Mouse (Mus musculus) MEL (cell line): ENCODE results near the gene Six2. TPM values are rescaled to one million over a fixed set of nuclear protein-coding genes. Genes with fewer than 3 reads are reported as not detected.

Experiments used
- DNase-seq: peaks from one replicate; pipeline ENCODE4 v3.0.0; 2011; ENCODE audit warnings: low read depth, low spot score
- H3K27ac ChIP-seq: 2 replicates; pipeline ENCODE4 v1.5.1; 2012; ENCODE audit warnings: low read depth, mild to moderate bottlenecking, control low read depth, low read length, moderate library complexity; ENCODE audit not compliant: control insufficient read depth
- H3K27me3 ChIP-seq, 2 experiments: fragments of 150-350 bp in 1 of 2; sonication (generic) in 1 of 2; 2 replicates each; pipeline ENCODE4 v1.6.1; 2012; ENCODE audit warnings: low read length in 2 of 2, mild to moderate bottlenecking in 2 of 2, improper control_type of control experiment in 1 of 2, moderate library complexity in 1 of 2; ENCODE audit not compliant: insufficient read depth in 2 of 2, control insufficient read depth in 1 of 2
- H3K36me3 ChIP-seq, 2 experiments: 2 replicates each; pipeline ENCODE4 v1.6.1; 2012 to 2014; ENCODE audit warnings: low read length in 2 of 2, improper control_type of control experiment in 1 of 2, inconsistent platforms in 1 of 2, mild to moderate bottlenecking in 1 of 2; ENCODE audit not compliant: insufficient read depth in 2 of 2, control insufficient read depth in 1 of 2
- H3K4me1 ChIP-seq, 2 experiments: fragments of 150-350 bp in 1 of 2; sonication (generic) in 1 of 2; 2 replicates each; pipeline ENCODE4 v1.6.1; 2012; ENCODE audit warnings: low read length in 2 of 2, improper control_type of control experiment in 1 of 2, mild to moderate bottlenecking in 1 of 2; ENCODE audit not compliant: insufficient read depth in 2 of 2, control insufficient read depth in 1 of 2
- H3K4me3 ChIP-seq, 2 experiments: fragments of 150-350 bp in 1 of 2; sonication (generic) in 1 of 2; 2 replicates each; pipeline ENCODE4 v1.5.1; 2012; ENCODE audit warnings: low read depth in 2 of 2, low read length in 2 of 2, mild to moderate bottlenecking in 2 of 2, moderate library complexity in 2 of 2, control low read depth in 1 of 2, improper control_type of control experiment in 1 of 2; ENCODE audit not compliant: control insufficient read depth in 1 of 2, insufficient read depth in 1 of 2
- H3K79me2 ChIP-seq: 2 replicates; pipeline ENCODE4 v1.6.1; 2012; ENCODE audit warnings: mild to moderate bottlenecking, low read length, moderate library complexity; ENCODE audit not compliant: control insufficient read depth, poor library complexity, insufficient read depth
- H3K9ac ChIP-seq: 2 replicates; pipeline ENCODE4 v1.6.1; 2012; ENCODE audit warnings: low read depth, mild to moderate bottlenecking, control low read depth, low read length, moderate library complexity; ENCODE audit not compliant: control insufficient read depth, poor library complexity, severe bottlenecking
- H3K9me3 ChIP-seq: fragments of 150-350 bp; sonication (generic); replicated peaks from 2 replicates; pipeline ENCODE4 v1.6.1; 2012; ENCODE audit warnings: mild to moderate bottlenecking, low read length, improper control_type of control experiment, moderate library complexity; ENCODE audit not compliant: insufficient read depth
- BHLHE40 ChIP-seq: IDR thresholded peaks from 2 replicates; pipeline ENCODE4 v1.6.1; 2012; ENCODE audit warnings: low read depth, mild to moderate bottlenecking, inconsistent platforms, low read length, improper control_type of control experiment, borderline replicate concordance
- CHD1 ChIP-seq: IDR thresholded peaks from 2 replicates; pipeline ENCODE4 v1.6.1; 2012; ENCODE audit warnings: low read depth, mild to moderate bottlenecking, inconsistent platforms, low read length, improper control_type of control experiment
- CTCF ChIP-seq, 3 experiments: IDR thresholded peaks in 2 of 3; conservative IDR thresholded peaks in 1 of 3; 2 replicates each; pipeline ENCODE4 v1.5.1; 2011 to 2012; ENCODE audit warnings: low read length in 3 of 3, low read depth in 2 of 3, mild to moderate bottlenecking in 2 of 3, improper control_type of control experiment in 1 of 3, inconsistent platforms in 1 of 3, mixed read lengths in 1 of 3, moderate library complexity in 1 of 3; ENCODE audit not compliant: control insufficient read depth in 1 of 3, insufficient read depth in 1 of 3, poor library complexity in 1 of 3, severe bottlenecking in 1 of 3
- E2F4 ChIP-seq: IDR thresholded peaks from 2 replicates; pipeline ENCODE4 v1.6.1; 2011; ENCODE audit warnings: low read depth, low read length, improper control_type of control experiment, borderline replicate concordance
- ELF1 ChIP-seq: IDR thresholded peaks from 2 replicates; pipeline ENCODE4 v1.6.1; 2014; ENCODE audit warnings: low read depth, mild to moderate bottlenecking, inconsistent platforms, low read length, improper control_type of control experiment, moderate library complexity
- EP300 ChIP-seq, 2 experiments: IDR thresholded peaks; 2 replicates each; pipeline ENCODE4 v1.6.1; 2011; ENCODE audit warnings: improper control_type of control experiment in 2 of 2, low read length in 2 of 2, low read depth in 1 of 2, mild to moderate bottlenecking in 1 of 2
- GABPA ChIP-seq: IDR thresholded peaks from 2 replicates; pipeline ENCODE4 v1.6.1; 2012; ENCODE audit warnings: low read depth, mild to moderate bottlenecking, inconsistent platforms, low read length, improper control_type of control experiment, moderate library complexity
- HCFC1 ChIP-seq: IDR thresholded peaks from 2 replicates; pipeline ENCODE4 v1.6.1; 2012; ENCODE audit warnings: low read depth, mild to moderate bottlenecking, inconsistent platforms, low read length, improper control_type of control experiment, moderate library complexity
- JUND ChIP-seq: IDR thresholded peaks from 2 replicates; pipeline ENCODE4 v1.6.1; 2011; ENCODE audit warnings: low read depth, mild to moderate bottlenecking, improper control_type of control experiment, low read length
- KAT2A ChIP-seq: conservative IDR thresholded peaks from 2 replicates; pipeline ENCODE4 v1.6.1; 2012; ENCODE audit warnings: low read depth, low read length, improper control_type of control experiment, inconsistent platforms
- MAFK ChIP-seq: IDR thresholded peaks from 2 replicates; pipeline ENCODE4 v1.6.1; 2011; ENCODE audit warnings: low read depth, mild to moderate bottlenecking, low read length, improper control_type of control experiment, borderline replicate concordance
- MAX ChIP-seq: IDR thresholded peaks from 2 replicates; pipeline ENCODE4 v1.6.1; 2011; ENCODE audit warnings: low read length, improper control_type of control experiment
- MAZ ChIP-seq: IDR thresholded peaks from 2 replicates; pipeline ENCODE4 v1.6.1; 2012; ENCODE audit warnings: low read depth, mild to moderate bottlenecking, inconsistent platforms, low read length, improper control_type of control experiment
- MXI1 ChIP-seq: IDR thresholded peaks from 2 replicates; pipeline ENCODE4 v1.6.1; 2011; ENCODE audit warnings: mild to moderate bottlenecking, low read depth, low read length, improper control_type of control experiment
- MYC ChIP-seq: IDR thresholded peaks from 2 replicates; pipeline ENCODE4 v1.6.1; 2011; ENCODE audit warnings: low read depth, mild to moderate bottlenecking, low read length, improper control_type of control experiment, moderate library complexity
- NELFE ChIP-seq: IDR thresholded peaks from 2 replicates; pipeline ENCODE4 v1.6.1; 2011; ENCODE audit warnings: low read depth, low read length, improper control_type of control experiment
- NRF1 ChIP-seq: IDR thresholded peaks from 2 replicates; pipeline ENCODE4 v1.6.1; 2014; ENCODE audit warnings: low read depth, mild to moderate bottlenecking, inconsistent platforms, low read length, improper control_type of control experiment, moderate library complexity; ENCODE audit not compliant: poor library complexity, insufficient read depth, severe bottlenecking
- RCOR1 ChIP-seq: IDR thresholded peaks from 2 replicates; pipeline ENCODE4 v1.6.1; 2012; ENCODE audit warnings: low read depth, mild to moderate bottlenecking, inconsistent platforms, low read length, improper control_type of control experiment
- TCF12 ChIP-seq: IDR thresholded peaks from 2 replicates; pipeline ENCODE4 v1.6.1; 2014; ENCODE audit warnings: low read depth, mild to moderate bottlenecking, inconsistent platforms, low read length, improper control_type of control experiment, moderate library complexity
- USF1 ChIP-seq: IDR thresholded peaks from 2 replicates; pipeline ENCODE4 v1.6.1; 2014; ENCODE audit warnings: low read depth, mild to moderate bottlenecking, inconsistent platforms, low read length, improper control_type of control experiment, moderate library complexity
- USF2 ChIP-seq, 2 experiments: IDR thresholded peaks; 2 replicates each; pipeline ENCODE4 v1.6.1; 2011 to 2012; ENCODE audit warnings: improper control_type of control experiment in 2 of 2, low read length in 2 of 2, borderline replicate concordance in 1 of 2, inconsistent platforms in 1 of 2, low read depth in 1 of 2, mild to moderate bottlenecking in 1 of 2; ENCODE audit not compliant: insufficient read depth in 1 of 2
- ZKSCAN1 ChIP-seq: IDR thresholded peaks from 2 replicates; pipeline ENCODE4 v1.6.1; 2012; ENCODE audit warnings: low read depth, mild to moderate bottlenecking, inconsistent platforms, low read length, improper control_type of control experiment, moderate library complexity
- ZNF384 ChIP-seq: IDR thresholded peaks from 2 replicates; pipeline ENCODE4 v1.6.1; 2012; ENCODE audit warnings: low read depth, mild to moderate bottlenecking, inconsistent platforms, low read length, improper control_type of control experiment
- polyA plus RNA-seq, 2 experiments: library from polyadenylated mRNA; stranded (reverse) in 1 of 2; unstranded in 1 of 2; fragments of >175 nt in 1 of 2; fragments of >200 nt in 1 of 2; gene quantifications; 2 replicates each; pipeline versions ENCODE4 v1.2.1 to v1.2.4; 2012; ENCODE audit warnings: low replicate concordance in 2 of 2, low read depth in 1 of 2; ENCODE audit not compliant: insufficient read length in 2 of 2, insufficient read depth in 1 of 2, missing spikeins in 1 of 2
- total RNA-seq: library from RNA; depleted of rRNA; stranded (reverse); fragments of 300-350 nt; gene quantifications from 2 replicates; pipeline ENCODE4 v1.2.3, GENCODE M21; 2012

Gene Six2
- total and polyA plus RNA-seq, 3 experiments, result 6.4 to 81.4 TPM; not detected in 1

DNA sequence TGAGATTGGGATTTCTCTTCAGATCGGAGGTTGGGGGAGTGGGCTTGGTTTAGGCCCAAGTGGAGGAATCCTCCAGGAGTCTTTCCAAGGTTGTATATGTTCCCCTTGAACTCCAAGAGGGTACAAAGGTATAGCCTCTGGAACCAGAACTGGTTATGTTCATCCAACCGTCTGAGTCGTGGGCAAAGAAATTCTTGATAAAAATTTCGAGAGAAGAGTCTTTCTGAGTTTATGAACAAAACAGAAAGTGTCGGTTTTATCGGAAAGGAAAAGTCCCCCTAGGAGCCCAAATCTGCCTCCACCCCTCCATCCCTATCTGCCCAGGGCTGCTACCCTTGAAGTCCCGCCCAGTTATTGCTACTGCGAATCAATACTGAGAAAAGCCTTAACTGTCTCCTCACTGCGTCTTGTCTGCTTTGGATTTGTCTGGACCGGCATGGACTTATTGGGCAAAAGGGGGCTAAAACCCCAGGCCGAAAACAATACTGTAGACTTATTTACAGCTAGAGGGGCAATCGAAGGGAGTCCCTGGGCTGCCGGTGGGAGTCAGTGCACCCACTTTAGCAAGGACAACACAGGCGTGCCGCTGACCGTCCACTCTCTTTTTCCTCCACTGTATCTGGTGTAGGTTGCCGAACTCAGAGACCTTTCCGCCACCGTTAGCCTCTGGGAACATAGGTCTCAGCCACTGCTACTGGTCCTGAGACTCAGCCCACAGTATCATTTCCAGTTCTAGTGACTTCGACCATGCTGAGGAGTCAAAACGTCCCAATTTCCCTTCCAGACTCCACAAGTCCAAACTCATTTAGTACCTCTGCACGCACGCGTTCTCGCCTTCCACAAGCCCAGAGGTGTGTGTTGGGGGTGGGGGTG is 4.7 kb downstream of the Six2 start:
- Histone ChIP-seq H3K79me2 (peaks cover 29% of the 10 kb centered on the region), H3K4me1 (peaks cover 0 to 10% of the 10 kb centered on the region in 2 experiments; a peak in 2 of 4 replicates), H3K27me3 (no peaks in the 10 kb centered on the region), H3K9me3 (no peaks in the 10 kb centered on the region), H3K27ac (no peak overlapping the region), H3K9ac (no peak overlapping the region), H3K4me3 (no peak overlapping the region), H3K36me3 (no peaks in the 10 kb centered on the region)
- TF ChIP-seq KAT2A (no peak), GABPA (no peak), EP300 (IDR thresholded peaks at IDR 0.05; ENCODE audit: low read depth in 1 of 2, low read length in 2 of 2) (no peak), HCFC1 (no peak), MAZ (no peak), MAX (no peak)
- no peak for DNase-seq

DNA sequence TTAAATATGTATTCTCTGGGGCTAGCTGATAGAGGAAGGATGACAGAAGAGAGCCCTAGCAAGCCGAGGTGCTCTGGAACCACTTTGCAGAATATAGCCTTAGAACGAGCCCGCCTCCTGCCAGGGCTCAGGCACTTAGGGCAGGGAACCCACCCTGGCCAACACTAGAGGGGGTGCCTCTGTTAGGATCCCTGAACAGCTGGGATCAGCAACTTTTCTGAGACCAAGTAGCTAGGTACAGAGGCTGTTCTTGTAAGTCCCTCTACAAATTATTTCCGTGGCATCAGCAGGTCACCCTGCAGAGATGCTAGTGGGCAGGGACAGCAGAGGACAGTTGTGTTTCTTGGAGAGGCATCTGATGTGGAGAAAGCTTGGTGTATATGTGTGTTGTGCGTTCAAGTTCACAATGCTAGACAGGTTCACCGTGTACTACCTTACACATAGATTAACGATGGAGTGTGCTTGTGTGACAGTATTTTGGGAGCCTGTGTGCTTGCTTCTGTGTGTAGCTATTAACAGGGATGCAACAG is 5.8 kb downstream of the Six2 start:
- no peaks in the 10 kb centered on the region for H3K9me3 ChIP-seq
- no peak overlapping the region for H3K27ac ChIP-seq
- peaks cover 23% of the 10 kb centered on the region for H3K79me2 ChIP-seq
- TF ChIP-seq MYC, result no peak
- no peak for TF ChIP-seq USF2 (IDR thresholded peaks at IDR 0.05; ENCODE audit: borderline replicate concordance in 1 of 2, insufficient read depth in 1 of 2, low read depth in 1 of 2, low read length in 2 of 2)
- no peak for TF ChIP-seq NRF1
- TF ChIP-seq TCF12, result no peak
- no peak for TF ChIP-seq BHLHE40
- no peak for TF ChIP-seq ZKSCAN1
- no peak for TF ChIP-seq USF1
- TF ChIP-seq MAFK, result no peak
- no peak for TF ChIP-seq CTCF (IDR thresholded peaks at IDR 0.05 in 2 of 3, conservative IDR thresholded peaks at IDR 0.05 in 1 of 3; ENCODE audit: control insufficient read depth in 1 of 3, insufficient read depth in 1 of 3, low read depth in 2 of 3, low read length in 3 of 3, poor library complexity in 1 of 3, severe bottlenecking in 1 of 3)
- no peak for TF ChIP-seq MAX
- no peak for TF ChIP-seq E2F4
- TF ChIP-seq MXI1, result no peak
- TF ChIP-seq ZNF384, result no peak
- TF ChIP-seq RCOR1, result no peak
- no peak for TF ChIP-seq CHD1
- TF ChIP-seq JUND, result no peak
- no peak for TF ChIP-seq ELF1
- no peak for TF ChIP-seq NELFE
- no peak for TF ChIP-seq HCFC1
- TF ChIP-seq, all 39 proteins: peak for 0
- H3K9ac ChIP-seq, result no peak overlapping the region
- H3K27me3 ChIP-seq, result no peaks in the 10 kb centered on the region
- H3K4me1 ChIP-seq, result peaks cover 0 to 10% of the 10 kb centered on the region in 2 experiments; a peak in 2 of 4 replicates
- DNase-seq, result no peak
- H3K4me3 ChIP-seq, result no peak overlapping the region
- no peaks in the 10 kb centered on the region for H3K36me3 ChIP-seq
